Mouse (Mus musculus) hematopoietic multipotent progenitor cell, adult 10-12 weeks (in vitro differentiated cells): ENCODE measurements around the gene Tsx. TPM values are rescaled to one million over a fixed set of nuclear protein-coding genes. Genes with fewer than 3 reads are reported as not detected.

Source experiments
- polyA plus RNA-seq: library from polyadenylated mRNA; stranded (reverse); fragments of >175 nt; gene quantifications from 2 replicates; pipeline ENCODE4 v1.2.3, GENCODE M21; 2012; ENCODE audit warnings: low replicate concordance

Tsx gene
- polyA plus RNA-seq = not detected in 2 replicates

DNA sequence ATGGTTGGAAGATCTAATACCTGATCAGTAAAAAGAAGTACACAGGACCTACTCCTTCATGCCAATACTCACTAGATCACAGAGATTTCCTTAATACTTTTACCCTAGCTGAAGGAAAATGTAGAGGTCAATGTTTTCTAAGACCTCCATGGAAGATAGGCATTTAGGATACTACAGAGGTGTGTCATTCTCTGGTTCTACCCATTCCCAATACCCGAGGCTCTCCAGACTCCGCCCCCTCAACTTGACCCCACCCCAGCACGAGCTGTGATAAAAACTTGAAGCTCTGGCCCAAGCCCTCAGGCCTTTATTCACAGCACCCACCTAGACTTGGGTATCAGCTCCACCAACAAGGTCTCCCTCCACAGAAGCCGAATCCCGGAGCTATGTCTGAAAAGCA is at the start of gene Tsx:
Tsx (plus strand) TSS at position 301 of the 400 bp plus-strand sequence.

GRCm38 (mm10) chrX:103421710-103422109 is 7.4 kb downstream of the Tsx start, which contains the start of gene Gm26992:
TSS of gene Gm26992 (plus strand) at chrX:103422010.

Other genes with a start within 250 kb of the Tsx start
- gene Nap1l2, start 227.8 kb upstream of the Tsx start, polyA plus RNA-seq = not detected in 2 replicates
- not detected in 2 replicates for gene Cdx4, start 93.1 kb upstream of the Tsx start, polyA plus RNA-seq
- gene Chic1, start 58.0 kb upstream of the Tsx start, polyA plus RNA-seq = 0.59 and 0.63 TPM in 2 replicates
- gene Gm26992, start 7.5 kb downstream of the Tsx start, polyA plus RNA-seq = not detected in 2 replicates
- gene Zcchc13, start 216.1 kb downstream of the Tsx start, polyA plus RNA-seq = not detected in 2 replicates